In genomic region chr13:37550584-37550983, GRCm38 (mm10) we compare ENCODE assay signal across 34 mouse cellular contexts.
"Had no signal": no experiment of that assay in that cellular context is flagged by ENCODE, and none has a peak within 500 bp of the region (broad histone marks: within the 10 kb centered on the region; RNA-seq: fewer than 3 reads in every experiment).

No protein-coding gene starts in this region.

- H3K9me3 ChIP-seq: heart, embryonic 10.5 days; heart, embryonic 12.5 days; heart, embryonic 13.5 days; heart, embryonic 15.5 days; hindbrain, embryonic 10.5 days; hindbrain, embryonic 12.5 days; hindbrain, embryonic 13.5 days; hindbrain, embryonic 15.5 days; intestine, embryonic 15.5 days; kidney, embryonic 15.5 days had no signal

- DNase-seq: heart, postnatal 10 days; heart, postnatal 14 days; heart, postnatal 36 days; heart, postnatal 4 days; kidney, adult 11 months; kidney, adult 18-20 months; kidney, adult 2 months; kidney, adult 8-10 months; kidney, adult 9 months; kidney, postnatal 10 days; kidney, postnatal 14 days; kidney, postnatal 25 days; kidney, postnatal 36 days; kidney, postnatal 4 days; layer of hippocampus, postnatal 36 days had no signal

- H3K4me1 ChIP-seq: hindbrain, embryonic 15.5 days; intestine, embryonic 15.5 days had no signal

- ATAC-seq: hindbrain, embryonic 16.5 days; hindbrain, postnatal 0 days; inflammation-experienced regulatory T-cells, adult 6 months; intestine, embryonic 15.5 days; intestine, embryonic 16.5 days; intestine, postnatal 0 days had no signal

- H3K27me3 ChIP-seq: heart, embryonic 12.5 days; heart, embryonic 13.5 days; heart, embryonic 15.5 days; hindbrain, embryonic 12.5 days; hindbrain, embryonic 13.5 days; hindbrain, embryonic 15.5 days; intestine, embryonic 15.5 days; kidney, embryonic 15.5 days had no signal

- H3K4me3 ChIP-seq: heart, embryonic 10.5 days; heart, embryonic 12.5 days; heart, embryonic 13.5 days; heart, embryonic 15.5 days; hindbrain, embryonic 10.5 days; hindbrain, embryonic 12.5 days; hindbrain, embryonic 13.5 days; hindbrain, embryonic 15.5 days; intestine, embryonic 15.5 days; kidney, embryonic 15.5 days; layer of hippocampus, adult 2 months had no signal

- H3K4me2 ChIP-seq: heart, embryonic 11.5 days; heart, embryonic 12.5 days; heart, embryonic 13.5 days; heart, embryonic 15.5 days; hindbrain, embryonic 12.5 days; hindbrain, embryonic 13.5 days; hindbrain, embryonic 14.5 days; hindbrain, embryonic 15.5 days; intestine, embryonic 15.5 days; kidney, embryonic 15.5 days had no signal

- H3K36me3 ChIP-seq: heart, embryonic 10.5 days; heart, embryonic 12.5 days; heart, embryonic 13.5 days; heart, embryonic 15.5 days; hindbrain, embryonic 10.5 days; hindbrain, embryonic 12.5 days; hindbrain, embryonic 13.5 days; hindbrain, embryonic 15.5 days; intestine, embryonic 15.5 days; kidney, embryonic 15.5 days had no signal

- H3K27ac ChIP-seq: heart, embryonic 10.5 days; heart, embryonic 13.5 days; heart, embryonic 15.5 days; hindbrain, embryonic 12.5 days; hindbrain, embryonic 13.5 days; hindbrain, embryonic 14.5 days; hindbrain, embryonic 15.5 days; hindbrain, postnatal 0 days; intestine, embryonic 15.5 days; kidney, embryonic 15.5 days; kidney, postnatal 0 days; layer of hippocampus, adult 2 months had no signal

- H3K9ac ChIP-seq: heart, embryonic 12.5 days; heart, embryonic 13.5 days; heart, embryonic 15.5 days; hindbrain, embryonic 12.5 days; hindbrain, embryonic 13.5 days; hindbrain, embryonic 14.5 days; hindbrain, embryonic 15.5 days; intestine, embryonic 15.5 days; kidney, embryonic 15.5 days had no signal
